Mouse (Mus musculus) adrenal gland (tissue): ENCODE results near the gene Ldhal6b.

Experiments used
- intact Hi-C: fragments of 180-260 bp; cut with DNase I; formaldehyde crosslinking; loops from one replicate; pipeline ENCODE4 v1.15.1; 2025
- microRNA-seq, 2 experiments: library from miRNA; unstranded; fragments of <30 nt; microRNA quantifications; one replicate each; pipeline ENCODE4; 2019

The Ldhal6b gene

DNA sequence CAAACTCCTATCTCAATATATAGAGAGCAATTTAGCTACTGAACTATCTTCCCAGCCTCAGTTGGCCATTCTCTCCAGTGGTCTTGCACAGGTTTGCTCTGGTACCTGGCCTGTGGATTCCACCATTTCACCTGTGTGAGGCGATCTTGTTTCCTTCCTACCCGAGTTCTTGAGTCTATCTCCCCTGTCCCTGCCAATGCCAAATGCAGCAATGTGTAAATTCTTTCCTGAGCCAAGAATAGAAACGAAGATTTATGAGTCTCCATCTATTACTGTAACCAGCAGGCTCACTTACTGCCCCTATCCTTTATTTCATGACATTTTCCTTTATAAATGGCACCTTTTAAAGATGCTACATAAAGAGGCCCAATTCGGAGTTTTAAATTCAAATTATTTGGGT, 47.5 kb downstream of the Ldhal6b start:
- intact Hi-C loops: no loop called here

Small RNAs within 50 kb of the gene (microRNA-seq; reads per million reads assigned to microRNA genes)
- gene Gm22475: 0 reads per million in 2 experiments
